Mouse (Mus musculus) embryonic facial prominence, embryonic 14.5 days (tissue): ENCODE measurements around the gene Prdm16. TPM values are rescaled to one million over a fixed set of nuclear protein-coding genes. Genes with fewer than 3 reads are reported as not detected.

Experiments
- ATAC-seq: fragments of 200-750 bp; cut with Nextera tagmentation; 2 replicates; pipeline ENCODE4 v1.8.0; 2017; ENCODE audit warnings: low read depth, moderate number of reproducible peaks, moderate TSS enrichment
- DNase-seq: peaks from one replicate; pipeline ENCODE4 v3.0.0-alpha.2; 2015; ENCODE audit warnings: low spot score
- H3K27ac ChIP-seq: fragments of 300-500 bp; sonication (generic); replicated peaks from 2 replicates; pipeline ENCODE4 v1.5.1; 2014; ENCODE audit warnings: low read depth, mild to moderate bottlenecking, low read length, moderate library complexity
- H3K27me3 ChIP-seq: fragments of 300-500 bp; sonication (generic); replicated peaks from 2 replicates; pipeline ENCODE4 v1.6.1; 2014; ENCODE audit warnings: low read length; ENCODE audit not compliant: control insufficient read depth, insufficient read depth
- H3K36me3 ChIP-seq: fragments of 300-500 bp; sonication (generic); 2 replicates; pipeline ENCODE4 v1.6.1; 2014; ENCODE audit warnings: low read length, mixed read lengths; ENCODE audit not compliant: control insufficient read depth, insufficient read depth
- H3K4me1 ChIP-seq: fragments of 300-500 bp; sonication (generic); 2 replicates; pipeline ENCODE4 v1.6.1; 2014; ENCODE audit warnings: antibody characterized with exemption, low read length; ENCODE audit not compliant: control insufficient read depth, insufficient read depth
- H3K4me2 ChIP-seq: fragments of 300-500 bp; sonication (generic); 2 replicates; pipeline ENCODE4 v1.6.1; 2014; ENCODE audit warnings: low read depth, mild to moderate bottlenecking, low read length, moderate library complexity, mixed read lengths
- H3K4me3 ChIP-seq: fragments of 300-500 bp; sonication (generic); 2 replicates; pipeline ENCODE4 v1.5.1; 2014; ENCODE audit warnings: low read depth, mild to moderate bottlenecking, low read length
- H3K9ac ChIP-seq: fragments of 300-500 bp; sonication (generic); 2 replicates; pipeline ENCODE4 v1.6.1; 2014; ENCODE audit warnings: low read depth, mild to moderate bottlenecking, low read length, moderate library complexity, mixed read lengths
- H3K9me3 ChIP-seq: fragments of 300-500 bp; sonication (generic); 2 replicates; pipeline ENCODE4 v1.6.1; 2016; ENCODE audit warnings: low read length; ENCODE audit not compliant: control insufficient read depth
- WGBS: fragments of 180-500 bp; shearing (Covaris S2); extraction: QIAGEN DNeasy Blood & Tissue Kit; methylation state at CpG from one replicate; pipeline ENCODE4 v1.1.7; 2014; 5-methylcytosine and 5-hydroxymethylcytosine counted together
- polyA plus RNA-seq: library from polyadenylated mRNA; unstranded; fragments of >200 nt; fragmentation: Nextera tagmentation; extraction: Ambion mirVana; gene quantifications from 2 replicates; pipeline ENCODE4 v1.2.1, GENCODE M21; 2014

Gene Prdm16
- polyA plus RNA-seq, 1 experiment from 2014 or later = 12.7 TPM

DNA sequence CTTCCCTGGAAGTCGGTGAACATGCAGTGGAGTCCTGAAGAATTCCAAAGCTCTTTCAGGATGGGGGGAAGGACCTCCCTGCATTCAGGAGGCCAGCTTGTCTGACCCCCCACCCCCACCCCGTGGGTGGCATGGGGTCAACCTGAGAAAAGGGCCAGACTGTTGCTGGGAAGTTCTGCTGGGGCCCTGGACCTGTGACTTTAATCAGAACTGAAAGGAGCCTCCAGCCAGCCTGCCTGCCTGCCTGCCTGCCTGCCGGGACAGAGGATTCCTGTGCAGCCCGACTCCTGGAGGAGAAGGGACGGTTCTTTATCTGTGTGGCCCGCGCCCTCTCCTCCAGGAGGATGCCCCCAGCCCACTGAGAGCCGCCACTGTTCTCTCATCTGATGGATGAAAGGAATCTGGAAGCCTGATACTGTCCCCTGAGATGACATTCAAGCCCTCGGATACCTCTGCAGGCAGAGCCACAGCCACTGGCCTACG, 214.2 kb downstream of the Prdm16 start:
- WGBS = 6% methylated on average over 10 of the region's 10 CpGs
- H3K27me3 ChIP-seq = peaks cover 18% of the 10 kb centered on the region; the same call in 1 of the 2 replicates
- no peak overlapping the region for H3K4me2 ChIP-seq
- no peak for ATAC-seq
- peaks cover 4% of the 10 kb centered on the region for H3K9me3 ChIP-seq
- no peaks in the 10 kb centered on the region for H3K36me3 ChIP-seq
- DNase-seq = no peak
- H3K9ac ChIP-seq = no peak overlapping the region
- H3K4me1 ChIP-seq = peaks cover 53% of the 10 kb centered on the region
- H3K4me3 ChIP-seq = no peak overlapping the region
- no peak overlapping the region for H3K27ac ChIP-seq

- peaks cover 45% of the 10 kb centered on the region for H3K4me1 ChIP-seq
Observed at GRCm38 (mm10) chr4:154420749-154421148, 215.9 kb downstream of the Prdm16 start.

GRCm38 (mm10) chr4:154419766-154420165, 216.9 kb downstream of the Prdm16 start:
- Histone ChIP-seq H3K9me3 (peaks cover 4% of the 10 kb centered on the region), H3K4me3 (no peak overlapping the region), H3K4me2 (no peak overlapping the region), H3K27me3 (peaks cover 5% of the 10 kb centered on the region; the same call in 1 of the 2 replicates), H3K9ac (no peak overlapping the region), H3K27ac (no peak overlapping the region), H3K36me3 (no peaks in the 10 kb centered on the region), H3K4me1 (peaks cover 36% of the 10 kb centered on the region)
- 68% methylated on average over 4 of the region's 4 CpGs for WGBS
- ATAC-seq (no peak), DNase-seq (no peak)

More at GRCm38 (mm10) chr4:154420749-154421148, 215.9 kb downstream of the Prdm16 start:
- DNase-seq (peak; percentile 53), ATAC-seq (no peak)
- H3K4me2 ChIP-seq = no peak overlapping the region
- peaks cover 4% of the 10 kb centered on the region for H3K9me3 ChIP-seq
- no peak overlapping the region for H3K9ac ChIP-seq
- no peak overlapping the region for H3K4me3 ChIP-seq
- WGBS = 48% methylated on average over 17 of the region's 17 CpGs
- no peak overlapping the region for H3K27ac ChIP-seq
- peaks cover 8% of the 10 kb centered on the region; the same call in 1 of the 2 replicates for H3K27me3 ChIP-seq
- H3K36me3 ChIP-seq = no peaks in the 10 kb centered on the region

DNA sequence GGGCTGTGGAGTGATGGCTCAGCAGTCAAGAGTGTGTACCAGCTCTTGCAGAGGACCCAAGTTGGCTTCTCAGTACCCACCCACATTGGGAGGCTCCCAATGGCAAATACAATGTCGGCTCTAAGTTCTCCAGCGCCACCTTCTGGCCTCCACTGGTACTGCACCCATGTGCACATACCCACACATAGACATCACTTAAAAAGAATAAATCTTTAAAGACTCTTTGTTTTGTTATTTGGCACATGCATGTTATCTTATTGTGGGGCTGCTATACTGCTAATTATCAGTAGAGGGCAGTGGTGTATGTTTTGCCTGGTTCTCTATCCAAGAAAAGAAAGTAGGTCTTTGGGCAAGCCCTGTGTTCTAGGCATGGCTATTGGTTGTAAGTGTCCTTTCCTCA, 217.7 kb downstream of the Prdm16 start:
- H3K9ac ChIP-seq = no peak overlapping the region

DNA sequence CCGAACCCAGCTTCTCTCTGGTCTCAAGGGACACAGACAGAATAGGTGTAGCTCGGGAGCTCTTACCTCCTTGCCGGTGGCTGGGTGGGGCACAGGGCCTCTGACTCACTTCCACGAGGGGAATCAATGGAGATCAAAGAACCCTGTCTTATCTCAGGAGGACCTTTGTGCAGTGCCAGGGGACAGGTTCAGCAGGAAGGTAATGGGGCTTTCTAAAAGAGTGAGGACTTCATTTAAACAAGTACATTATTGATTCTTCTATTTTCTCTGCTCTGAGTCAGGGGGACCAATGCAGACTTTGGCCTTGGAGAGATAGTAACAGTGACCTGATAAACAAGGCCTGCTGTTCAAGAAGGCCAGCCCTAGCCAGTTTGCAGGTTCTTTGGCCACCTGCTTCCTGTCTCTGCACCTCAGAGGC, 218.3 kb downstream of the Prdm16 start:
- Histone ChIP-seq H3K27me3 (peaks cover 2% of the 10 kb centered on the region; the same call in 1 of the 2 replicates), H3K4me1 (peaks cover 28% of the 10 kb centered on the region; the same call in 1 of the 2 replicates), H3K27ac (no peak overlapping the region), H3K9ac (no peak overlapping the region), H3K36me3 (no peaks in the 10 kb centered on the region), H3K4me2 (no peak overlapping the region), H3K9me3 (peaks cover 4% of the 10 kb centered on the region), H3K4me3 (no peak overlapping the region)
- DNase-seq (no peak), ATAC-seq (no peak)
- WGBS = 68% methylated on average over 4 of the region's 4 CpGs

More for the DNA sequence above, 217.7 kb downstream of the Prdm16 start:
- no peaks in the 10 kb centered on the region for H3K36me3 ChIP-seq
- no peak overlapping the region for H3K27ac ChIP-seq
- DNase-seq (no peak), ATAC-seq (no peak)
- H3K4me2 ChIP-seq = no peak overlapping the region
- peaks cover 5% of the 10 kb centered on the region; the same call in 1 of the 2 replicates for H3K27me3 ChIP-seq
- no peak overlapping the region for H3K4me3 ChIP-seq
- peaks cover 33% of the 10 kb centered on the region for H3K4me1 ChIP-seq
- H3K9me3 ChIP-seq = peaks cover 4% of the 10 kb centered on the region
- WGBS = 39% methylated on average over 2 of the region's 2 CpGs

DNA sequence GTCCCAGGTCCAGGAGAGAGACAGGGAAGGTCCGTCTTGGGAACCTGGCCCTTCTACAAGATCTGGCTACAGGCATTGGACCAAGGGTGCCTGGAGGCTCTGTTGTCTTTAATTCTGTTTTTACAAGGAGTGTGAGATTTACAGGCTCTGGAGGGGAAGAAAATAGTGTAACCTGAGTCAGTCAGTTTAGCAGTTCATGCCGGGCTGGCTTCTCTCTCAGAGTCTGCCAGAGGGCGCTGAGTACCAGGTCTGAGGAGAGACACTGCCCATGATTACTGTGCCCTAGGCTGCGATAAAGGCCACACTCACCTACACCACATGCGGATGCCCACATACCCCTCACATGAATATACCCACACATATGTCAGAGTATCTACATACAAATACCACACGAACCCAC, 219.9 kb downstream of the Prdm16 start:
- peaks cover 16% of the 10 kb centered on the region; the same call in 1 of the 2 replicates for H3K4me1 ChIP-seq
- H3K27me3 ChIP-seq = peaks cover under 1% of the 10 kb centered on the region; the same call in 1 of the 2 replicates
- no peak overlapping the region for H3K27ac ChIP-seq
- H3K4me3 ChIP-seq = no peak overlapping the region
- WGBS = 53% methylated on average over 6 of the region's 6 CpGs
- DNase-seq (no peak), ATAC-seq (no peak)
- H3K4me2 ChIP-seq = no peak overlapping the region
- H3K36me3 ChIP-seq = no peaks in the 10 kb centered on the region
- peaks cover 4% of the 10 kb centered on the region for H3K9me3 ChIP-seq
- H3K9ac ChIP-seq = no peak overlapping the region

GRCm38 (mm10) chr4:154414885-154415284, 221.8 kb downstream of the Prdm16 start:
- Histone ChIP-seq H3K9ac (no peak overlapping the region), H3K9me3 (peaks cover 4% of the 10 kb centered on the region), H3K4me2 (no peak overlapping the region), H3K27ac (no peak overlapping the region), H3K36me3 (no peaks in the 10 kb centered on the region), H3K4me3 (no peak overlapping the region), H3K27me3 (0 out of 2 replicates have a peak, but pooled peaks cover 10% of the 10 kb centered on the region), H3K4me1 (peaks cover 13% of the 10 kb centered on the region)
- DNase-seq = no peak
- no peak for ATAC-seq
- whole genome bisulfite sequencing = 48% methylated on average over 4 of the region's 4 CpGs

GRCm38 (mm10) chr4:154410559-154410958, 226.1 kb downstream of the Prdm16 start:
- Histone ChIP-seq H3K27me3 (0 out of 2 replicates have a peak, but pooled peaks cover 12% of the 10 kb centered on the region), H3K9me3 (no peaks in the 10 kb centered on the region)

GRCm38 (mm10) chr4:154409841-154410240, 226.8 kb downstream of the Prdm16 start:
- DNase-seq (no peak), ATAC-seq (0 out of 2 replicates have a peak, but pooled peaks have one; percentile 5)
- Histone ChIP-seq H3K4me3 (no peak overlapping the region), H3K27me3 (0 out of 2 replicates have a peak, but pooled peaks cover 12% of the 10 kb centered on the region), H3K4me2 (peak overlapping the region; percentile 29), H3K36me3 (no peaks in the 10 kb centered on the region), H3K9ac (no peak overlapping the region), H3K9me3 (no peaks in the 10 kb centered on the region), H3K4me1 (peaks cover 26% of the 10 kb centered on the region), H3K27ac (no peak overlapping the region)
- WGBS = 62% methylated on average over 10 of the region's 10 CpGs

More at GRCm38 (mm10) chr4:154410559-154410958, 226.1 kb downstream of the Prdm16 start:
- Histone ChIP-seq H3K4me1 (peaks cover 26% of the 10 kb centered on the region), H3K4me3 (no peak overlapping the region), H3K4me2 (no peak overlapping the region), H3K9ac (no peak overlapping the region), H3K27ac (no peak overlapping the region), H3K36me3 (no peaks in the 10 kb centered on the region)
- no peak for DNase-seq
- no peak; the same call in 1 of the 2 replicates for ATAC-seq
- WGBS = 53% methylated on average over 8 of the region's 8 CpGs
